Mouse (Mus musculus) ovary, postnatal 10 days (tissue): ENCODE results near the gene Kif3b.
"Not testable (repeated sequence)": the region's sequence is repeated elsewhere in the genome, so short reads cannot be mapped to it uniquely, and the experiment has no call there.

Experiments used
- DNase-seq: peaks from one replicate; pipeline ENCODE4 v3.0.0; 2022; ENCODE audit warnings: low spot score

Kif3b gene

GRCm38 (mm10) chr2:153290938-153291928 lies at the start of gene Kif3b:
Gene Kif3b, plus strand, starts transcription at chr2:153291413.
- peak; percentile 75 for DNase-seq

GRCm38 (mm10) chr2:153242156-153242555 lies 49.1 kb upstream of the Kif3b start:
- DNase-seq, result no peak

- no peak for DNase-seq
These were observed 41.5 kb upstream of the Kif3b start for GRCm38 (mm10) chr2:153249751-153250150.

- DNase-seq, result no peak
These were observed 34.6 kb upstream of the Kif3b start for GRCm38 (mm10) chr2:153256604-153257003.

- DNase-seq, result no peak
These were observed 32.0 kb upstream of the Kif3b start for GRCm38 (mm10) chr2:153259030-153259863.

GRCm38 (mm10) chr2:153259864-153260674 lies 31.1 kb upstream of the Kif3b start:
- no peak for DNase-seq

- DNase-seq, result no peak
These were observed 28.2 kb upstream of the Kif3b start for GRCm38 (mm10) chr2:153263053-153263452.

- DNase-seq, result no peak
These were observed 23.9 kb upstream of the Kif3b start for GRCm38 (mm10) chr2:153267331-153267730.

- DNase-seq, result not testable (repeated sequence)
These were observed 20.8 kb upstream of the Kif3b start for GRCm38 (mm10) chr2:153270231-153270915.

- not testable (repeated sequence) for DNase-seq
These were observed 16.9 kb upstream of the Kif3b start for GRCm38 (mm10) chr2:153274200-153274918.

- DNase-seq, result no peak
These were observed 16.3 kb upstream of the Kif3b start for GRCm38 (mm10) chr2:153274919-153275247.

- not testable (repeated sequence) for DNase-seq
These were observed 15.6 kb upstream of the Kif3b start for GRCm38 (mm10) chr2:153275577-153275976.

- no peak for DNase-seq
These were observed 14.8 kb upstream of the Kif3b start for GRCm38 (mm10) chr2:153276440-153276839.

GRCm38 (mm10) chr2:153276846-153277245 lies 14.4 kb upstream of the Kif3b start:
- DNase-seq, result not testable (repeated sequence)

- DNase-seq, result no peak
These were observed 12.9 kb upstream of the Kif3b start for GRCm38 (mm10) chr2:153278357-153278756.

GRCm38 (mm10) chr2:153283919-153284318 lies 7.3 kb upstream of the Kif3b start:
- DNase-seq, result no peak

- no peak for DNase-seq
These were observed 4.7 kb upstream of the Kif3b start for GRCm38 (mm10) chr2:153286524-153286923.

GRCm38 (mm10) chr2:153287835-153288234 lies 3.4 kb upstream of the Kif3b start:
- no peak for DNase-seq

- no peak for DNase-seq
These were observed 1.2 kb downstream of the Kif3b start for GRCm38 (mm10) chr2:153292305-153292861.

GRCm38 (mm10) chr2:153295196-153295595 lies 4.0 kb downstream of the Kif3b start:
- no peak for DNase-seq
